Mouse (Mus musculus): ENCODE measurements around the gene Ddx31.

GRCm38 (mm10) chr2:28848879-28849278 is 8.7 kb downstream of the Ddx31 start:
- TF ChIP-seq CTCF (IDR thresholded peaks at IDR 0.05; ENCODE audit: extremely low read depth, insufficient read length, insufficient replicate concordance, low read depth, low read length) (no peak), POLR2A (IDR thresholded peaks at IDR 0.05; ENCODE audit: low read depth, low read length) (no peak)
